Mouse (Mus musculus) embryonic facial prominence, embryonic 12.5 days (tissue): ENCODE data around the gene Rdx. TPM values are rescaled to one million over a fixed set of nuclear protein-coding genes. Genes with fewer than 3 reads are reported as not detected.

ENCODE experiments used
- ATAC-seq: fragments of 200-750 bp; cut with Nextera tagmentation; 2 replicates; pipeline ENCODE4 v1.8.0; 2017; ENCODE audit not compliant: insufficient number of reproducible peaks, insufficient read depth, low FRiP score, low TSS enrichment
- H3K27ac ChIP-seq: fragments of 300-500 bp; sonication (generic); 2 replicates; pipeline ENCODE4 v1.5.1; 2016; ENCODE audit warnings: mild to moderate bottlenecking
- H3K27me3 ChIP-seq: fragments of 300-500 bp; sonication (generic); 2 replicates; pipeline ENCODE4 v1.6.1; 2016; ENCODE audit warnings: mild to moderate bottlenecking, moderate library complexity
- H3K36me3 ChIP-seq: fragments of 300-500 bp; sonication (generic); 2 replicates; pipeline ENCODE4 v1.6.1; 2016; ENCODE audit warnings: mild to moderate bottlenecking
- H3K4me1 ChIP-seq: fragments of 300-500 bp; sonication (generic); 2 replicates; pipeline ENCODE4 v1.6.1; 2016
- H3K4me2 ChIP-seq: fragments of 300-500 bp; sonication (generic); replicated peaks from 2 replicates; pipeline ENCODE4 v1.6.1; 2016; ENCODE audit warnings: mild to moderate bottlenecking, moderate library complexity
- H3K4me3 ChIP-seq: fragments of 300-500 bp; sonication (generic); 2 replicates; pipeline ENCODE4 v1.5.1; 2016; ENCODE audit warnings: mild to moderate bottlenecking
- H3K9ac ChIP-seq: fragments of 300-500 bp; sonication (generic); 2 replicates; pipeline ENCODE4 v1.6.1; 2016; ENCODE audit warnings: mild to moderate bottlenecking, moderate library complexity
- H3K9me3 ChIP-seq: fragments of 300-500 bp; sonication (generic); 2 replicates; pipeline ENCODE4 v1.6.1; 2016; ENCODE audit warnings: mild to moderate bottlenecking, moderate library complexity
- WGBS: fragments of 180-500 bp; shearing (Covaris S2); methylation state at CpG from one replicate; pipeline ENCODE4 v1.1.7; 2016; 5-methylcytosine and 5-hydroxymethylcytosine counted together
- polyA plus RNA-seq: library from polyadenylated mRNA; unstranded; fragments of >200 nt; fragmentation: Nextera tagmentation; extraction: Ambion mirVana; gene quantifications from 2 replicates; pipeline ENCODE4 v1.2.1, GENCODE M21; 2016

The Rdx gene
- polyA plus RNA-seq, 1 experiment from 2014 or later = 147 TPM

GRCm38 (mm10) chr9:52095666-52096065, 48.7 kb downstream of the Rdx start:
- Histone ChIP-seq H3K4me2 (no peak overlapping the region), H3K27ac (no peak overlapping the region), H3K9ac (no peak overlapping the region), H3K27me3 (no peaks in the 10 kb centered on the region), H3K36me3 (0 out of 2 replicates have a peak, but pooled peaks cover 4% of the 10 kb centered on the region), H3K9me3 (no peaks in the 10 kb centered on the region), H3K4me1 (no peaks in the 10 kb centered on the region), H3K4me3 (no peak overlapping the region)
- no peak for ATAC-seq
- WGBS = 63% methylated on average over 3 of the region's 3 CpGs

- Histone ChIP-seq H3K36me3 (no peaks in the 10 kb centered on the region), H3K4me3 (no peak overlapping the region), H3K4me1 (peaks cover 5% of the 10 kb centered on the region), H3K27ac (no peak overlapping the region), H3K27me3 (no peaks in the 10 kb centered on the region), H3K4me2 (no peak overlapping the region), H3K9me3 (no peaks in the 10 kb centered on the region), H3K9ac (no peak overlapping the region)
- WGBS = 6% methylated on average over 1 of the region's 1 CpGs
- no peak for ATAC-seq
Measured at GRCm38 (mm10) chr9:52097386-52097785, 50.4 kb downstream of the Rdx start.

- Histone ChIP-seq H3K9ac (no peak overlapping the region), H3K36me3 (no peaks in the 10 kb centered on the region), H3K9me3 (no peaks in the 10 kb centered on the region), H3K4me2 (no peak overlapping the region), H3K27me3 (no peaks in the 10 kb centered on the region), H3K27ac (no peak overlapping the region), H3K4me3 (no peak overlapping the region), H3K4me1 (peaks cover 8% of the 10 kb centered on the region)
- ATAC-seq = no peak
- 3% methylated on average over 7 of the region's 7 CpGs for WGBS
Measured at GRCm38 (mm10) chr9:52098600-52098999, 51.6 kb downstream of the Rdx start.

- no peak for ATAC-seq
- H3K4me1 ChIP-seq = peaks cover 8% of the 10 kb centered on the region
- H3K4me3 ChIP-seq = no peak overlapping the region
- no peak overlapping the region for H3K27ac ChIP-seq
- no peaks in the 10 kb centered on the region for H3K27me3 ChIP-seq
- H3K4me2 ChIP-seq = no peak overlapping the region
- H3K36me3 ChIP-seq = no peaks in the 10 kb centered on the region
- H3K9ac ChIP-seq = no peak overlapping the region
- 89% methylated on average over 14 of the region's 14 CpGs for WGBS
- H3K9me3 ChIP-seq = no peaks in the 10 kb centered on the region
Measured at GRCm38 (mm10) chr9:52100426-52100825, 53.5 kb downstream of the Rdx start.

- Histone ChIP-seq H3K4me3 (no peak overlapping the region), H3K27me3 (no peaks in the 10 kb centered on the region), H3K9me3 (no peaks in the 10 kb centered on the region), H3K4me2 (no peak overlapping the region), H3K27ac (no peak overlapping the region), H3K9ac (no peak overlapping the region), H3K36me3 (no peaks in the 10 kb centered on the region), H3K4me1 (peaks cover 8% of the 10 kb centered on the region)
- WGBS = 61% methylated on average over 13 of the region's 13 CpGs
- no peak for ATAC-seq
Measured at GRCm38 (mm10) chr9:52102060-52102844, 55.3 kb downstream of the Rdx start.

GRCm38 (mm10) chr9:52103448-52104224, 56.7 kb downstream of the Rdx start:
- H3K27me3 ChIP-seq = no peaks in the 10 kb centered on the region
- no peaks in the 10 kb centered on the region for H3K36me3 ChIP-seq
- 82% methylated on average over 9 of the region's 9 CpGs for WGBS
- ATAC-seq = no peak
- no peak overlapping the region for H3K27ac ChIP-seq
- no peak overlapping the region for H3K9ac ChIP-seq
- no peak overlapping the region for H3K4me2 ChIP-seq
- H3K9me3 ChIP-seq = no peaks in the 10 kb centered on the region
- H3K4me1 ChIP-seq = peaks cover 8% of the 10 kb centered on the region
- no peak overlapping the region for H3K4me3 ChIP-seq

- Histone ChIP-seq H3K4me2 (no peak overlapping the region), H3K4me3 (no peak overlapping the region), H3K36me3 (no peaks in the 10 kb centered on the region), H3K9ac (no peak overlapping the region), H3K27me3 (no peaks in the 10 kb centered on the region), H3K9me3 (no peaks in the 10 kb centered on the region), H3K4me1 (peaks cover 8% of the 10 kb centered on the region), H3K27ac (no peak overlapping the region)
- 80% methylated on average over 8 of the region's 8 CpGs for WGBS
- ATAC-seq = no peak
Measured at GRCm38 (mm10) chr9:52104225-52104615, 57.2 kb downstream of the Rdx start.

GRCm38 (mm10) chr9:52105423-52105822, 58.5 kb downstream of the Rdx start:
- no peak for ATAC-seq
- WGBS = 87% methylated on average over 6 of the region's 6 CpGs
- peaks cover 8% of the 10 kb centered on the region for H3K4me1 ChIP-seq
- no peak overlapping the region for H3K4me3 ChIP-seq
- no peak overlapping the region for H3K27ac ChIP-seq
- no peak overlapping the region for H3K9ac ChIP-seq
- H3K27me3 ChIP-seq = no peaks in the 10 kb centered on the region
- no peaks in the 10 kb centered on the region for H3K9me3 ChIP-seq
- no peaks in the 10 kb centered on the region for H3K36me3 ChIP-seq
- no peak overlapping the region for H3K4me2 ChIP-seq

- H3K36me3 ChIP-seq = no peaks in the 10 kb centered on the region
- no peaks in the 10 kb centered on the region for H3K27me3 ChIP-seq
- no peak overlapping the region for H3K4me2 ChIP-seq
- H3K4me1 ChIP-seq = peaks cover 5% of the 10 kb centered on the region
- ATAC-seq = no peak
- H3K9ac ChIP-seq = no peak overlapping the region
- no peak overlapping the region for H3K27ac ChIP-seq
- WGBS = 95% methylated on average over 3 of the region's 3 CpGs
- no peaks in the 10 kb centered on the region for H3K9me3 ChIP-seq
- H3K4me3 ChIP-seq = no peak overlapping the region
Measured at GRCm38 (mm10) chr9:52107161-52107560, 60.2 kb downstream of the Rdx start.

GRCm38 (mm10) chr9:52110738-52111137, 63.8 kb downstream of the Rdx start:
- no peak for ATAC-seq
- no peaks in the 10 kb centered on the region for H3K27me3 ChIP-seq
- no peaks in the 10 kb centered on the region for H3K4me1 ChIP-seq
- H3K9ac ChIP-seq = no peak overlapping the region
- peaks cover 5% of the 10 kb centered on the region for H3K36me3 ChIP-seq
- WGBS = 58% methylated on average over 3 of the region's 3 CpGs
- no peak overlapping the region for H3K27ac ChIP-seq
- no peaks in the 10 kb centered on the region for H3K9me3 ChIP-seq
- no peak overlapping the region for H3K4me3 ChIP-seq
- no peak overlapping the region for H3K4me2 ChIP-seq

- no peak overlapping the region for H3K9ac ChIP-seq
- no peaks in the 10 kb centered on the region for H3K9me3 ChIP-seq
- no peak for ATAC-seq
- peaks cover 18% of the 10 kb centered on the region for H3K36me3 ChIP-seq
- H3K4me2 ChIP-seq = no peak overlapping the region
- 85% methylated on average over 5 of the region's 5 CpGs for WGBS
- no peak overlapping the region for H3K27ac ChIP-seq
- no peaks in the 10 kb centered on the region for H3K27me3 ChIP-seq
- H3K4me3 ChIP-seq = no peak overlapping the region
- H3K4me1 ChIP-seq = no peaks in the 10 kb centered on the region
Measured at GRCm38 (mm10) chr9:52113091-52113490, 66.1 kb downstream of the Rdx start.

GRCm38 (mm10) chr9:52119212-52119611, 72.2 kb downstream of the Rdx start:
- Histone ChIP-seq H3K9ac (no peak overlapping the region), H3K27ac (no peak overlapping the region), H3K27me3 (no peaks in the 10 kb centered on the region), H3K9me3 (no peaks in the 10 kb centered on the region), H3K4me2 (no peak overlapping the region), H3K36me3 (peaks cover 34% of the 10 kb centered on the region), H3K4me3 (no peak overlapping the region), H3K4me1 (no peaks in the 10 kb centered on the region)
- 85% methylated on average over 4 of the region's 4 CpGs for WGBS
- no peak for ATAC-seq
